Mouse (Mus musculus): ENCODE data around the gene Ada.
A peak's percentile ranks its signal among the peaks of the same experiment; 100 is the strongest.

The Ada gene

GRCm38 (mm10) chr2:163749647-163750611 is at the start of gene Ada:
Gene Ada, minus strand, starts transcription at chr2:163750239.
- peak; percentile 66 to 67 for DNase-seq

- no peak for DNase-seq
These were observed 48.4 kb upstream of the Ada start for GRCm38 (mm10) chr2:163798411-163798810.

- peak; percentile 48 to 57 for DNase-seq
These were observed 38.4 kb upstream of the Ada start for GRCm38 (mm10) chr2:163788484-163788883.

GRCm38 (mm10) chr2:163787709-163788108 is 37.7 kb upstream of the Ada start:
- peak; percentile 60 to 65 for DNase-seq

- no peak for DNase-seq
These were observed 37.0 kb upstream of the Ada start for GRCm38 (mm10) chr2:163787086-163787485.

- DNase-seq = no peak
These were observed 33.9 kb upstream of the Ada start for GRCm38 (mm10) chr2:163783901-163784300.

GRCm38 (mm10) chr2:163783368-163783767 is 33.3 kb upstream of the Ada start:
- DNase-seq = no peak

- DNase-seq = no peak
These were observed 28.9 kb upstream of the Ada start for GRCm38 (mm10) chr2:163778896-163779295.

GRCm38 (mm10) chr2:163777061-163777460 is 27.0 kb upstream of the Ada start:
- no peak for DNase-seq

GRCm38 (mm10) chr2:163776661-163777060 is 26.6 kb upstream of the Ada start:
- DNase-seq = no peak

- DNase-seq = no peak
These were observed 20.7 kb upstream of the Ada start for GRCm38 (mm10) chr2:163770731-163771130.

- no peak for DNase-seq
These were observed 16.9 kb upstream of the Ada start for GRCm38 (mm10) chr2:163766890-163767289.

GRCm38 (mm10) chr2:163766261-163766660 is 16.2 kb upstream of the Ada start:
- no peak for DNase-seq

GRCm38 (mm10) chr2:163761402-163761801 is 11.4 kb upstream of the Ada start:
- DNase-seq = no peak

- DNase-seq = no peak
These were observed 10.6 kb upstream of the Ada start for GRCm38 (mm10) chr2:163760589-163760988.

- DNase-seq = no peak
These were observed 8.1 kb upstream of the Ada start for GRCm38 (mm10) chr2:163758146-163758545.

GRCm38 (mm10) chr2:163756723-163757122 is 6.7 kb upstream of the Ada start:
- no peak for DNase-seq

- DNase-seq = no peak
These were observed 4.2 kb upstream of the Ada start for GRCm38 (mm10) chr2:163754228-163754627.

- DNase-seq = peak; percentile 39 to 40
These were observed 5.1 kb downstream of the Ada start for GRCm38 (mm10) chr2:163744801-163745570.

GRCm38 (mm10) chr2:163743357-163743756 is 6.7 kb downstream of the Ada start:
- no peak for DNase-seq

GRCm38 (mm10) chr2:163742656-163743055 is 7.4 kb downstream of the Ada start:
- DNase-seq = no peak

- DNase-seq = no peak
These were observed 14.1 kb downstream of the Ada start for GRCm38 (mm10) chr2:163735980-163736379.

GRCm38 (mm10) chr2:163735163-163735562 is 14.9 kb downstream of the Ada start:
- no peak for DNase-seq

- DNase-seq = no peak
These were observed 18.0 kb downstream of the Ada start for GRCm38 (mm10) chr2:163732021-163732420.
